Mouse (Mus musculus) left cerebral cortex, adult 8-10 months (tissue): ENCODE measurements around the gene Scgb1c1. TPM values are rescaled to one million over a fixed set of nuclear protein-coding genes. Genes with fewer than 3 reads are reported as not detected.

Experiments used
- DNase-seq, 2 experiments: peaks; one replicate each; pipeline ENCODE4 v3.0.0; 2022; ENCODE audit warnings: low spot score in 2 of 2
- total RNA-seq, 4 experiments: library from RNA; stranded (reverse); gene quantifications; 2 replicates each; pipeline ENCODE4 v1.2.4; 2022

The Scgb1c1 gene
- not detected for total RNA-seq

- peak; percentile 55 to 79 for DNase-seq
These were observed at the start of gene Scgb1c1 for GRCm38 (mm10) chr7:140844905-140845665. Scgb1c1 (plus strand) TSS chr7:140845547.

DNA sequence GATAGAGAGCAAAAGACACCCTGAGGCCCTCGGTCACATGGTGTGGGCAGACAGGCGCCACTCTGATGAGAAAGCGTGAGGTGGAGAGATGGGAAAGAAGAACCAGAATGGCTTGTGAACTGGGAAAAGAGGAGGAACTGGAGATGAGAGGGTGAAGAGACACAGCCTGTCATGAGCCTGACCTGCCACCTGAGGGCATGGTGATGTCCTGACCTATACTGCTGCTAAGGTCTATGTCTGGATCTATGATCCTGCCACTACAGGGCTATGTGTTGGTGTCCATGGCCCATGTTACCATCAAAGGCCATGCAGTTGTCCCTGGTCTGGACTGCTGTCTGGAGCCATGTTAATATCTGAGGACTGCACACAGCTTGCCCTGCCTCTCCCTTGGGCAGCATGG, 47.7 kb upstream of the Scgb1c1 start:
- no peak for DNase-seq

GRCm38 (mm10) chr7:140798212-140798611, 47.1 kb upstream of the Scgb1c1 start:
- DNase-seq: no peak

DNA sequence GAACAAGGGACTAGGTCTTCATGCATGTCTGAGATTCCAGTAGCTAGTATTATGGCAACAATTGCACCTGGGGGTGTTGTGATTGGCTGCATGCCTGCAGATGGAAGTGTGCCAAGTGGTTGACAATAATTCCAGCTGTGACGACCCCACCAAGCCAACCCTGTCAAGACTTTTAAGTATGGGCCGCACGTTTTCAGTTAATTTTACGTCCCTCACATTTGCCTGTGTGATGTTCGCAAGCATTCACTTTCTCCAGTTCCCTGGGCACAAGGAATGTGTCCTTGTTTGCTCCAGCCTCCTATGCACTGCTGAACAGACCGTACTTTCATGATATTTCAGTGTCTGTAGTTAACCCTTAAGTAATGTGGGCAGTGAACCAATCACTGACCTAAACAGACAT, 42.7 kb upstream of the Scgb1c1 start:
- DNase-seq: no peak

DNA sequence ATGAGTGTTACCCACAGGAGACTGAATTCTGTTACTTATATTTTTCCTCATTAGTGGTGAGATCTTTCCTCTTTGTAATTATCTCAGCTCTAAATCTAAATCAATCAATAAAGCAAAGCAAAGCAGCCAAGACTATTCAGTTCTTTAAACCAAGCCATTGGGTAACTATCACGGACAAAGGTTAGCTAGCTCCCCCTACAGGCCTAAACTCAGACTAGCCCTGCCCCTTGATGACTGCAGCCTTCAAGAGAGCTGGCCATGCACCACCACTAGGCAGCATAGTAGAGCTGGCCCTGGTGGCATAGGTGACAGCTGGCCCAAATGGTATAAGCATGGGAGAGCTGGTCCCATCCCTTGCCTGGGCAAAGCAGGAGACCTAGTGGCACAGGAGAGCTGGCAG, 39.6 kb upstream of the Scgb1c1 start:
- DNase-seq: peak in 1 of 2 experiments; percentile 55

DNA sequence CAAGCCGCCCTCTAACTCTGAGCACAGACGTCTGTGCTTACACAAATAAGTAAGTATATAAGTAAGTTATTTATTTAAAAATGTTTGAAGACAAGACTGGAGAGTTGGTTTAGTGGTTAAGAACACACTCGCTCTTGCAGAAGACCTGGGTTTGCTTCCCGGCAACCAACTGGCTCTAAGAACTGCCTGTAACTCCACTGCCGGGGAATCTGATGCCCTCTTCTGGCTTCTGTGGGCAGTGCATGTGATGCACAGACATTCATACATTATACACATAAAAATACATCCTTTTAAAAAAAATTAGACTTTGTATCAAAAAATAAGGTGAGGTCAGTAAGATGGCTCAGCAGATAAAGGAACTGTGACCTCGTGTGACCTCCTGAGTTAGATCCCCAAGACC, 34.9 kb upstream of the Scgb1c1 start:
- DNase-seq: no peak

- no peak for DNase-seq
These were observed 33.6 kb upstream of the Scgb1c1 start for GRCm38 (mm10) chr7:140811714-140812113.

- no peak for DNase-seq
These were observed 32.5 kb upstream of the Scgb1c1 start for GRCm38 (mm10) chr7:140812850-140813249.

DNA sequence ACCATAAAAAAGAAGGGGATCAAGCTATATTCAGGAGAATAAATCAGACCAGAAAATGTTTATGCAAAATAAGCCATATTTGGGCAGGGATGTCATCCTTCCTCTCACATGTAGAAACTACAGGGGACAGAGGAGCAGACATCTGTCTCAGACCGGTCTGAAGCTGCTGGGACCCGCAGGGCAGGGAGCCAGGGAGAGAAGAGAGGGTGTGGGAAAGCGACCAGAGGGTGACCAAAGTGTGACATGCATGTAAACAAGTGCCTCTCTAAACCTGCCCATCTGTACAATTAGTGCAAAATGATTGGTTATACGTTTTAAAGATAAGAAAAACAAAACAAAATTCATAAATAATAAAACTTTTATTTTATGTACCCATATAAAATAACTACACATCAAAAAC, 25.2 kb upstream of the Scgb1c1 start:
- DNase-seq: no peak

GRCm38 (mm10) chr7:140821305-140821652, 24.1 kb upstream of the Scgb1c1 start:
- DNase-seq: no peak

DNA sequence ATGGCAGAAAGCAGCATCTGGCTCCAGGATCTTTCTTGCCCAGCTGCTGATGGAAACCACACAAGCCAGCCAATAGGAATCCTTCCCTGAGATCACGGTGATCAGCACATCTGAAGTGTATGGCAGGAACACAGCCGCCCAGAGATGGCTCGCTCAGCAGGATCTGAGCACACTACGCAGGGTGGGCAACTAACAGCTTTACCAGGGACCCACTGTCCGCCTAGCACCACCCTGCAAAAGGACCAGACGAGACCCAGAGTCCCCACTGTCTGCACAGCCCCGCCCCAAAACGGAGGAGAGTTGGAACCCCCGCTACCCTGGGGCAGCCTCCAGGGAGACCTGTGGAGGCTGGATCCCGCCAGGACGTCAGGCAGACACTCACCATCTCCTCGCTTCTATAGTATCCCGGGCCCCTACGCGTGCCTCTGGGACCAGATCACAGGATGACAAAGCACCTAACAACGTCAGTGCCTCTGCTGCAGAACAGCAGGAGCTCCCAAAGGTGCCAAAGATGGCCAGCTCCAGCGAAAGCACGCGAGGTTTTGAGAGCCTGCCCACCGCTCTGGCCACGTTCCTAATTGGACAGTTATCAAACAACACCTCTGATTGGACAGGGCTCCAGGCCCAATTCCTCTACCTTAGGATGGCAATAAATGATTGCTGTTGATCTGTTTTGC, 23.6 kb upstream of the Scgb1c1 start, which contains the start of gene Zfp941:
Zfp941 (minus strand) TSS at position 526 of the 677 bp plus-strand sequence.
- DNase-seq: peak; percentile 45 to 78

GRCm38 (mm10) chr7:140822731-140823130, 22.6 kb upstream of the Scgb1c1 start:
- DNase-seq: no peak

- DNase-seq: peak; percentile 31 to 84
These were observed 17.0 kb upstream of the Scgb1c1 start for GRCm38 (mm10) chr7:140828171-140828881.

DNA sequence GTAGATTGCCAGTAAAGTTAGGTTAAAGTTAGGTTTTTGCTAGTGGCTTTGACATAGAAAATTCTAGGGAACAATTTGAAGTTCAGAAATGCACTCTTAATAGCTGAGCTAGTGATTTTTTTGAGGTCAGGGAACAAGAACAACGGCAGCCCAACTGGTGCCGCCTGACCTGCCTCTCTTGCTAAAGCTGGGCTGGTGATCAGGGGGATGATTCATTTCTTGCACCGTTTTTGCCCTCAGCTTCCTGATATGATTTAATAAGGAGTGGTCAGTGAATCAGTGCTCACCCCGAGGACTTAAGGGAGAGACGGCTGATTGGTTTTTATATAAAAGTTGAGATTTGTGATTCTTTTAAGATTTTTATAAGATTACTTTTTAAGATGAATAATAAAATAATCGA, 13.9 kb upstream of the Scgb1c1 start:
- DNase-seq: no peak

DNA sequence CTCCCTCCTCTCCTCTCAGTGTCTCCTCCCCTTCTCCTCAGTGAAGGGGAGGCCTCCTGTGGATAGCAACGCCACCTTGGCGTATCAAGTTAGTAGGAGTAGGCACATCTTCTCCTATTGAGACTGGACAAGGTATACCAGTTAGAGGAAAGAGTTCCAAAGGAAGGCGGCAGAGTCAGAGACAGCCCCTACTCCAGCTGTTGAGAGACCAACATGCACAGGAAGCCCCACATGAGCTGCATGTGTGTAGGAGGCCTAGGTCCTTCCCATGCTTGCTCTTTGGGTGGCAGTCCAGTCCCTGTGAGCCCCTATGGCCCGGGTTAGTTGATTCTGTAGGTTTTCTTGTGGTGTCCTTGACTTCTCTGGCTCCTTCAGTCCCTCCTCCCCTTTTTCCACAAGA, 12.0 kb upstream of the Scgb1c1 start:
- no peak for DNase-seq

- DNase-seq: no peak
These were observed 10.2 kb upstream of the Scgb1c1 start, which contains the start of gene Urah for GRCm38 (mm10) chr7:140834968-140835757. Urah (plus strand) TSS chr7:140835018.

DNA sequence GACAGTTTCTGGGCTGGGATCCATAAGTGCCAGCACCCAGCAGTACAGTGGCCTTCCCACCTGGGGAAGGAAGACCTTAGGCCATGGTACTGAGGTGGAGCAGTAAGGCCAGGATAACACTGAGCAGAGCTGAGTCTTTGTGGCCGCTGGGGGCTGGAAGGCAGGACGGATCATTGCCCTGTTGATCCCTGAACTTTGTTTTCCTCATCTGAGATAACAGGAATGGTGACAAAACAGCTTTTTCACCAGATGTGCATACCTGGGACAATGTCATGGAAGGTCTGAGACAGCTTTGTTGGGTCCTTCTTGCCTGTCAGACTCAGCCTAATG, 9.6 kb upstream of the Scgb1c1 start:
- no peak for DNase-seq

- DNase-seq: peak in 1 of 2 experiments; percentile 72
These were observed 8.9 kb upstream of the Scgb1c1 start for GRCm38 (mm10) chr7:140836243-140837115.

GRCm38 (mm10) chr7:140839556-140839955, 5.8 kb upstream of the Scgb1c1 start:
- no peak for DNase-seq
